Mouse (Mus musculus): ENCODE measurements around the gene Olfr1009. TPM values are rescaled to one million over a fixed set of nuclear protein-coding genes. Genes with fewer than 3 reads are reported as not detected.

The Olfr1009 gene
- polyA plus RNA-seq, 1 experiment from 2014 or later, result not detected

- no peak for ATAC-seq
- no peak within 1 kb of the TSS for H3K4me3 ChIP-seq (ENCODE audit: low read depth, low read length)
- no peaks in the 10 kb centered on the region for H3K27me3 ChIP-seq (replicated peaks; ENCODE audit: control insufficient read depth, insufficient read depth, low read length)
- no peaks in the 10 kb centered on the region for H3K9me3 ChIP-seq (replicated peaks; ENCODE audit: control insufficient read depth, low read length)
- H3K4me2 ChIP-seq (ENCODE audit: low read length), result no peak within 1 kb of the TSS
- H3K9ac ChIP-seq (ENCODE audit: low read length), result no peak within 1 kb of the TSS
- H3K4me1 ChIP-seq (ENCODE audit: control insufficient read depth, insufficient read depth, low read length), result no peaks in the 10 kb centered on the region
- no peak for DNase-seq (ENCODE audit: low spot score)
- no peaks in the 10 kb centered on the region for H3K36me3 ChIP-seq (ENCODE audit: control insufficient read depth, insufficient read depth, low read length)
- H3K27ac ChIP-seq (ENCODE audit: low read depth, low read length), result no peak within 1 kb of the TSS
These were observed 57.2 kb downstream of the Olfr1009 start, which contains the start of gene Olfr1014 for GRCm38 (mm10) chr2:85772413-85772812. TSS of gene Olfr1014 (plus strand) at chr2:85772713.

Other genes with a start within 250 kb of the Olfr1009 start
- gene 4833423E24Rik, start 196.4 kb upstream of the Olfr1009 start, polyA plus RNA-seq (2014; fragmentation: Nextera tagmentation; extraction: Ambion mirVana), result 0.08 and 0.12 TPM in 2 replicates
- gene Olfr996, start 136.2 kb upstream of the Olfr1009 start, polyA plus RNA-seq (2014; fragmentation: Nextera tagmentation; extraction: Ambion mirVana), result not detected in 2 replicates
- not detected in 2 replicates for gene Olfr998, start 126.5 kb upstream of the Olfr1009 start, polyA plus RNA-seq (2014; fragmentation: Nextera tagmentation; extraction: Ambion mirVana)
- gene Olfr1000, start 103.5 kb upstream of the Olfr1009 start, polyA plus RNA-seq (2014; fragmentation: Nextera tagmentation; extraction: Ambion mirVana), result not detected in 2 replicates
- gene Olfr1002, start 64.7 kb upstream of the Olfr1009 start, polyA plus RNA-seq (2014; fragmentation: Nextera tagmentation; extraction: Ambion mirVana), result not detected in 2 replicates
- gene Olfr154, start 51.0 kb upstream of the Olfr1009 start, polyA plus RNA-seq (2014; fragmentation: Nextera tagmentation; extraction: Ambion mirVana), result not detected in 2 replicates
- not detected in 2 replicates for gene Olfr1006, start 36.7 kb upstream of the Olfr1009 start, polyA plus RNA-seq (2014; fragmentation: Nextera tagmentation; extraction: Ambion mirVana)
- gene Olfr1008, start 26.0 kb upstream of the Olfr1009 start, polyA plus RNA-seq (2014; fragmentation: Nextera tagmentation; extraction: Ambion mirVana), result not detected in 2 replicates
- not detected in 2 replicates for gene Olfr1012, start 47.3 kb downstream of the Olfr1009 start, polyA plus RNA-seq (2014; fragmentation: Nextera tagmentation; extraction: Ambion mirVana)
- gene Olfr1013, start 51.7 kb downstream of the Olfr1009 start, polyA plus RNA-seq (2014; fragmentation: Nextera tagmentation; extraction: Ambion mirVana), result not detected in 2 replicates
- gene Olfr1014, start 57.3 kb downstream of the Olfr1009 start, polyA plus RNA-seq (2014; fragmentation: Nextera tagmentation; extraction: Ambion mirVana), result not detected in 2 replicates
- gene Olfr1015, start 66.6 kb downstream of the Olfr1009 start, polyA plus RNA-seq (2014; fragmentation: Nextera tagmentation; extraction: Ambion mirVana), result not detected in 2 replicates
- gene Olfr1016, start 87.1 kb downstream of the Olfr1009 start, polyA plus RNA-seq (2014; fragmentation: Nextera tagmentation; extraction: Ambion mirVana), result not detected in 2 replicates
- not detected in 2 replicates for gene Olfr1018, start 103.1 kb downstream of the Olfr1009 start, polyA plus RNA-seq (2014; fragmentation: Nextera tagmentation; extraction: Ambion mirVana)
- not detected in 2 replicates for gene Olfr1019, start 130.1 kb downstream of the Olfr1009 start, polyA plus RNA-seq (2014; fragmentation: Nextera tagmentation; extraction: Ambion mirVana)
- gene Olfr1020, start 131.6 kb downstream of the Olfr1009 start, polyA plus RNA-seq (2014; fragmentation: Nextera tagmentation; extraction: Ambion mirVana), result not detected in 2 replicates
- not detected in 2 replicates for gene Olfr1022, start 153.2 kb downstream of the Olfr1009 start, polyA plus RNA-seq (2014; fragmentation: Nextera tagmentation; extraction: Ambion mirVana)
- gene Olfr1023, start 170.2 kb downstream of the Olfr1009 start, polyA plus RNA-seq (2014; fragmentation: Nextera tagmentation; extraction: Ambion mirVana), result not detected in 2 replicates
- not detected in 2 replicates for gene Olfr1024, start 189.6 kb downstream of the Olfr1009 start, polyA plus RNA-seq (2014; fragmentation: Nextera tagmentation; extraction: Ambion mirVana)
- not detected in 2 replicates for gene Olfr1025-ps1, start 199.8 kb downstream of the Olfr1009 start, polyA plus RNA-seq (2014; fragmentation: Nextera tagmentation; extraction: Ambion mirVana)
- not detected in 2 replicates for gene Olfr1026, start 206.1 kb downstream of the Olfr1009 start, polyA plus RNA-seq (2014; fragmentation: Nextera tagmentation; extraction: Ambion mirVana)
- gene Olfr1028, start 235.0 kb downstream of the Olfr1009 start, polyA plus RNA-seq (2014; fragmentation: Nextera tagmentation; extraction: Ambion mirVana), result not detected in 2 replicates